24 mouse cellular contexts compared by ENCODE assay signal in the genomic region with DNA sequence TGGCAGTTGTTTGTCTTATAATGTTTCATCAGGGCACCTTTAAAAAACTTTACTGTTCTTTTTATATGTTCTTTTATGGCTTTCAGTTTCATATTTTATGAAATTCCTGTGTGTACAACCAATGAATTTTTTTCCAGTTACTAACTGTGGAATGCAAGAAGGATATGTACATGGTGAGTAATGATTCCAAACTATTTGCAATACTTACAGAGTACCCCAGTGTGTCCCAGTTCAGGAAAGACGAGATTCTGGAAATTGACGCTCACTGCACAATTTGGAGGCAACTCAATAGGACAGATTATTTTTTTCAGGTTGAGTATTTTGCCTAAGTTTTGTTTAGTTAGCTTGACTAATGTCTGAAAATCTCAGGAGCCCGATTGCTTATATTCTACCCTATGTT.
A peak's percentile ranks its signal among the peaks of the same experiment; 100 is the strongest.
DNase-seq lines count a peak whose midpoint lies in the region; ATAC-seq and TF ChIP-seq lines count a peak whose summit lies in the region.
"Had no signal": no experiment of that assay in that cellular context is flagged by ENCODE, and none has a peak within 500 bp of the region (broad histone marks: within the 10 kb centered on the region; RNA-seq: fewer than 3 reads in every experiment).

No protein-coding gene starts in this region.

- TF ChIP-seq CTCF in midbrain, postnatal 0 days (IDR thresholded peaks at IDR 0.05) = no peak

- no peaks in the 10 kb centered on the region for H3K4me1 ChIP-seq in midbrain, embryonic 11.5 days (ENCODE audit: control insufficient read depth, insufficient read depth, low read length)
- no peaks in the 10 kb centered on the region for H3K4me1 ChIP-seq in midbrain, postnatal 0 days (ENCODE audit: insufficient read depth, low read length)
- H3K4me1 ChIP-seq: embryonic facial prominence, embryonic 13.5 days; embryonic facial prominence, embryonic 15.5 days; forebrain, embryonic 13.5 days; forebrain, embryonic 15.5 days had no signal

- no peaks in the 10 kb centered on the region for H3K27me3 ChIP-seq in midbrain, embryonic 11.5 days (ENCODE audit: control insufficient read depth, insufficient read depth, low read length)
- no peaks in the 10 kb centered on the region for H3K27me3 ChIP-seq in midbrain, postnatal 0 days (ENCODE audit: insufficient read depth, low read length)
- H3K27me3 ChIP-seq: CH12.LX; embryonic facial prominence, embryonic 13.5 days; embryonic facial prominence, embryonic 15.5 days; forebrain, embryonic 13.5 days; forebrain, embryonic 15.5 days had no signal

- H3K9me3 ChIP-seq in midbrain, embryonic 11.5 days (ENCODE audit: control insufficient read depth, low read length) = no peaks in the 10 kb centered on the region
- H3K9me3 ChIP-seq in midbrain, postnatal 0 days (ENCODE audit: low read length) = no peaks in the 10 kb centered on the region
- H3K9me3 ChIP-seq: embryonic facial prominence, embryonic 13.5 days; embryonic facial prominence, embryonic 15.5 days; forebrain, embryonic 13.5 days; forebrain, embryonic 15.5 days; G1E had no signal

- no peak for ATAC-seq in midbrain, embryonic 11.5 days (ENCODE audit: low FRiP score)
- ATAC-seq in midbrain, postnatal 0 days (ENCODE audit: low FRiP score) = no peak
- ATAC-seq: CD4-positive, CD25-positive, alpha-beta regulatory T cell, adult 4 months; forebrain, embryonic 13.5 days; forebrain, embryonic 15.5 days; forebrain, postnatal 0 days had no signal

- DNase-seq in midbrain, embryonic 11.5 days (ENCODE audit: low spot score, missing footprints) = peak; percentile 12
- no peak for DNase-seq in midbrain, postnatal 0 days (ENCODE audit: low spot score)
- peak; percentile 55 for DNase-seq in Muller cell, postnatal 12 days (ENCODE audit: inconsistent ontology term)
- DNase-seq in left cerebral cortex, adult 9 months (ENCODE audit: low spot score in 2 of 2) = no peak
- no peak for DNase-seq in heart, adult 18-20 months
- DNase-seq: adrenal gland, adult 2 months; adrenal gland, postnatal 10 days; adrenal gland, postnatal 25 days; B cell, adult 2 months; cerebellum, adult 11 months; cerebellum, adult 18-20 months; cerebellum, adult 8-10 months; cerebellum, adult 9-11 months; cerebellum, postnatal 14 days; cerebellum, postnatal 36 days; embryo, embryonic 11 days; forebrain, postnatal 0 days had no signal

- H3K27ac ChIP-seq in midbrain, embryonic 11.5 days (ENCODE audit: low read depth, low read length) = no peak overlapping the region
- H3K27ac ChIP-seq in midbrain, postnatal 0 days (ENCODE audit: low read depth, low read length) = no peak overlapping the region
- H3K27ac ChIP-seq: embryonic facial prominence, embryonic 13.5 days; embryonic facial prominence, embryonic 15.5 days; forebrain, embryonic 13.5 days; forebrain, embryonic 15.5 days had no signal

- 96% methylated on average over 3 of the region's 3 CpGs for WGBS in midbrain, embryonic 11.5 days
- WGBS in midbrain, postnatal 0 days = 96% methylated on average over 3 of the region's 3 CpGs

- no peak overlapping the region for H3K4me3 ChIP-seq in midbrain, embryonic 11.5 days (ENCODE audit: low read depth, low read length)
- H3K4me3 ChIP-seq in midbrain, postnatal 0 days (ENCODE audit: low read depth, low read length) = no peak overlapping the region
- H3K4me3 ChIP-seq: embryonic facial prominence, embryonic 13.5 days; embryonic facial prominence, embryonic 15.5 days; forebrain, embryonic 13.5 days; forebrain, embryonic 15.5 days had no signal

- no peaks in the 10 kb centered on the region for H3K36me3 ChIP-seq in midbrain, embryonic 11.5 days (ENCODE audit: control insufficient read depth, insufficient read depth, low read length)
- no peaks in the 10 kb centered on the region for H3K36me3 ChIP-seq in midbrain, postnatal 0 days (ENCODE audit: insufficient read depth, low read length)
- H3K36me3 ChIP-seq: embryonic facial prominence, embryonic 13.5 days; embryonic facial prominence, embryonic 15.5 days; forebrain, embryonic 15.5 days; G1E had no signal

- H3K9ac ChIP-seq in midbrain, embryonic 11.5 days (ENCODE audit: low read length) = no peak overlapping the region
- H3K9ac ChIP-seq in midbrain, postnatal 0 days (replicated peaks; ENCODE audit: low read length, poor library complexity, severe bottlenecking) = no peak overlapping the region
- H3K9ac ChIP-seq: embryonic facial prominence, embryonic 13.5 days; embryonic facial prominence, embryonic 15.5 days; forebrain, embryonic 13.5 days; forebrain, embryonic 15.5 days; forebrain, postnatal 0 days had no signal

- H3K4me2 ChIP-seq in midbrain, embryonic 11.5 days = no peak overlapping the region
- no peak overlapping the region for H3K4me2 ChIP-seq in midbrain, postnatal 0 days (ENCODE audit: low read depth, low read length, poor library complexity, severe bottlenecking)
- H3K4me2 ChIP-seq: embryonic facial prominence, embryonic 13.5 days; embryonic facial prominence, embryonic 15.5 days; forebrain, embryonic 13.5 days; forebrain, embryonic 15.5 days had no signal

Comparison
In these comparisons a context has a peak if more than half of its experiments do, and no peak if none do; other contexts are left out.
1. DNase-seq: peak in midbrain, embryonic 11.5 days (single experiment) and Muller cell, postnatal 12 days (single experiment); none in midbrain, postnatal 0 days (single experiment), left cerebral cortex, adult 9 months (0 of 2) and heart, adult 18-20 months (0 of 2).